Mouse (Mus musculus) gastrocnemius, postnatal 36 days (tissue): ENCODE measurements around the gene Lsg1. TPM values are rescaled to one million over a fixed set of nuclear protein-coding genes. Genes with fewer than 3 reads are reported as not detected.

Experiments
- DNase-seq, 2 experiments: peaks; one replicate each; pipeline ENCODE4 v3.0.0; 2022
- intact Hi-C: fragments of 180-260 bp; cut with DNase I; formaldehyde crosslinking; loops from one replicate; pipeline ENCODE4 v1.15.1; 2025
- long read RNA-seq, 2 experiments: library from polyadenylated mRNA; stranded (forward); transcript quantifications; one replicate each; pipeline ENCODE4 v2.0.0; 2021
- total RNA-seq, 2 experiments: library from RNA; stranded (reverse); gene quantifications; 2 replicates each; pipeline ENCODE4 v1.2.3; 2021

Gene Lsg1
- total RNA-seq = 10 to 100 TPM; 17.5 to 20.2 TPM
- long read RNA-seq, experiment 1, transcript Lsg1-201 (14 exons, 3,180 nt) = major isoform, 7 of 22 reads
- long read RNA-seq, experiment 1, partial matches to known transcripts = 8 of 22 reads
- long read RNA-seq, experiment 1, other reads (novel, unspliced or antisense) = 7 of 22 reads
- long read RNA-seq, experiment 2, transcript Lsg1-201 (14 exons, 3,180 nt) = major isoform, 12 of 26 reads
- long read RNA-seq, experiment 2, partial matches to known transcripts = 12 of 26 reads
- long read RNA-seq, experiment 2, other reads (novel, unspliced or antisense) = 2 of 26 reads

- intact Hi-C loops = no loop called here
- DNase-seq = peak; percentile 43 to 77
Observed at GRCm38 (mm10) chr16:30587494-30588327, at the start of gene Lsg1. Lsg1 (minus strand) TSS chr16:30587592.

- DNase-seq = no peak
- intact Hi-C loops = no loop called here
Observed at GRCm38 (mm10) chr16:30633906-30634746, 46.7 kb upstream of the Lsg1 start.

- DNase-seq = no peak
- intact Hi-C loops = no loop called here
Observed at GRCm38 (mm10) chr16:30629509-30629908, 42.1 kb upstream of the Lsg1 start.

- intact Hi-C loops = no loop called here
- DNase-seq = no peak
Observed at GRCm38 (mm10) chr16:30628401-30628800, 41.0 kb upstream of the Lsg1 start.

GRCm38 (mm10) chr16:30627586-30628337 lies 40.4 kb upstream of the Lsg1 start:
- intact Hi-C loops = no loop called here
- DNase-seq = no peak

GRCm38 (mm10) chr16:30624640-30625039 lies 37.2 kb upstream of the Lsg1 start:
- DNase-seq = no peak
- intact Hi-C loops = no loop called here

GRCm38 (mm10) chr16:30623645-30624044 lies 36.3 kb upstream of the Lsg1 start:
- no peak for DNase-seq
- intact Hi-C loops = no loop called here

GRCm38 (mm10) chr16:30616281-30616680 lies 28.9 kb upstream of the Lsg1 start:
- DNase-seq = no peak
- intact Hi-C loops = no loop called here

- DNase-seq = no peak
- intact Hi-C loops = no loop called here
Observed at GRCm38 (mm10) chr16:30614705-30615317, 27.4 kb upstream of the Lsg1 start.

- DNase-seq = no peak
- intact Hi-C loops = no loop called here
Observed at GRCm38 (mm10) chr16:30614122-30614521, 26.7 kb upstream of the Lsg1 start.

- intact Hi-C loops = no loop called here
- no peak for DNase-seq
Observed at GRCm38 (mm10) chr16:30613122-30613521, 25.7 kb upstream of the Lsg1 start.

GRCm38 (mm10) chr16:30611331-30611730 lies 23.9 kb upstream of the Lsg1 start:
- DNase-seq = no peak
- intact Hi-C loops = no loop called here

GRCm38 (mm10) chr16:30607868-30608267 lies 20.5 kb upstream of the Lsg1 start:
- intact Hi-C loops = loop anchor here (5.0 kb wide), 1 partner anchor 134 kb away; no protein-coding TSS in a partner anchor
- DNase-seq = no peak

- intact Hi-C loops = loop anchor here (5.0 kb wide), 1 partner anchor 137 kb away; no protein-coding TSS in a partner anchor
- no peak for DNase-seq
Observed at GRCm38 (mm10) chr16:30605528-30605927, 18.1 kb upstream of the Lsg1 start.

- intact Hi-C loops = loop anchor here (5.0 kb wide), 1 partner anchor 138 kb away; no protein-coding TSS in a partner anchor
- DNase-seq = no peak
Observed at GRCm38 (mm10) chr16:30604807-30605137, 17.4 kb upstream of the Lsg1 start.

- DNase-seq = no peak
Observed at GRCm38 (mm10) chr16:30604061-30604806, 16.8 kb upstream of the Lsg1 start.

GRCm38 (mm10) chr16:30603531-30603842 lies 16.1 kb upstream of the Lsg1 start:
- intact Hi-C loops = no loop called here
- peak; percentile 33 to 49 for DNase-seq

More at GRCm38 (mm10) chr16:30604061-30604806, 16.8 kb upstream of the Lsg1 start:
- intact Hi-C loops = no loop called here

- intact Hi-C loops = no loop called here
- DNase-seq = no peak
Observed at GRCm38 (mm10) chr16:30602684-30603530, 15.5 kb upstream of the Lsg1 start.
